Mouse (Mus musculus): ENCODE results near the gene Ube2h. TPM values are rescaled to one million over a fixed set of nuclear protein-coding genes. Genes with fewer than 3 reads are reported as not detected.

The Ube2h gene
- polyA plus RNA-seq, 1 experiment = 58.7 TPM

Other genes starting within 250 kb of the Ube2h start
- 11.5 and 13.2 TPM in 2 replicates for gene Zc3hc1, start 86.5 kb upstream of the Ube2h start, polyA plus RNA-seq (2012; ENCODE audit: insufficient read depth, insufficient read length, missing spikeins)
- gene Klhdc10, start 97.3 kb upstream of the Ube2h start, polyA plus RNA-seq (2012; ENCODE audit: insufficient read depth, insufficient read length, missing spikeins) = 18.9 and 19.3 TPM in 2 replicates
- gene Tmem209, start 205.2 kb upstream of the Ube2h start, polyA plus RNA-seq (2012; ENCODE audit: insufficient read depth, insufficient read length, missing spikeins) = 11.8 and 15.0 TPM in 2 replicates
- not detected in 2 replicates for gene Ssmem1, start 205.3 kb upstream of the Ube2h start, polyA plus RNA-seq (2012; ENCODE audit: insufficient read depth, insufficient read length, missing spikeins)
- gene Cpa2, start 237.0 kb upstream of the Ube2h start, polyA plus RNA-seq (2012; ENCODE audit: insufficient read depth, insufficient read length, missing spikeins) = 0.99 TPM in 1 of 2 replicates, not detected in the other